Mouse (Mus musculus) heart, adult 2 months (tissue): ENCODE data around the gene Gm28710.

Experiments
- CTCF ChIP-seq: fragments of 200-600 bp; IDR thresholded peaks from 2 replicates; pipeline ENCODE4 v1.8.1; 2022; ENCODE audit warnings: antibody characterized with exemption, mild to moderate bottlenecking, moderate library complexity
- EP300 ChIP-seq: fragments of 200-500 bp; IDR thresholded peaks from 2 replicates; pipeline ENCODE4 v1.6.1; 2011; ENCODE audit warnings: low read depth, low read length, control low read depth; ENCODE audit not compliant: insufficient read depth

- no peak for TF ChIP-seq CTCF
- no peak for TF ChIP-seq EP300
These were observed 11.1 kb downstream of the Gm28710 start for GRCm38 (mm10) chr5:16802726-16803125.
